Mouse (Mus musculus): ENCODE data around the gene Aco2. TPM values are rescaled to one million over a fixed set of nuclear protein-coding genes. Genes with fewer than 3 reads are reported as not detected.
"Not testable (repeated sequence)": the region's sequence is repeated elsewhere in the genome, so short reads cannot be mapped to it uniquely, and the experiment has no call there.

The Aco2 gene
- total RNA-seq, 1 experiment from 2014 or later, result 98.4 TPM

DNA sequence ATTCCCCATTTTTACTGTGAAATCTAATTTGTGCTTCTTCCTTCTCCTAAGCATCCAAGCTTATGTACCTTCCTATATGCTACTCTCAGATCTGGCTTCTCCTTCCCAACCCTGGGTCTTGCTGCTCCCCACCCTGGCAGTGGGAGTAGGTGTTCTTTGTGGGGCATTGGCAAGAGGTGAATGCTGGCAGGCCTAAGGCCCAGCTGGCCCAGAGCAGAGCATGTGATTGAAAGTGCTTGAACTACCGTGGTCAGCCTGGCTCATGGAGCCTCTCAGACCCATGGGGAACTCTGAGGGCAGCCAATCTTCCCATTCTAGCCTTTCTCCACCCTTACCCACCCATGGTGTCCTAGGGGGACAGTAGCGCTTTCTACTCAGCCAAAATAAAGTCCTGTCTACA, 24.3 kb downstream of the Aco2 start:
- ATAC-seq (replicated peaks in 1 of 2; ENCODE audit: insufficient read depth in 1 of 2, low FRiP score in 2 of 2, low TSS enrichment in 1 of 2, low read depth in 1 of 2, poor library complexity in 2 of 2, severe bottlenecking in 2 of 2), result no peak

DNA sequence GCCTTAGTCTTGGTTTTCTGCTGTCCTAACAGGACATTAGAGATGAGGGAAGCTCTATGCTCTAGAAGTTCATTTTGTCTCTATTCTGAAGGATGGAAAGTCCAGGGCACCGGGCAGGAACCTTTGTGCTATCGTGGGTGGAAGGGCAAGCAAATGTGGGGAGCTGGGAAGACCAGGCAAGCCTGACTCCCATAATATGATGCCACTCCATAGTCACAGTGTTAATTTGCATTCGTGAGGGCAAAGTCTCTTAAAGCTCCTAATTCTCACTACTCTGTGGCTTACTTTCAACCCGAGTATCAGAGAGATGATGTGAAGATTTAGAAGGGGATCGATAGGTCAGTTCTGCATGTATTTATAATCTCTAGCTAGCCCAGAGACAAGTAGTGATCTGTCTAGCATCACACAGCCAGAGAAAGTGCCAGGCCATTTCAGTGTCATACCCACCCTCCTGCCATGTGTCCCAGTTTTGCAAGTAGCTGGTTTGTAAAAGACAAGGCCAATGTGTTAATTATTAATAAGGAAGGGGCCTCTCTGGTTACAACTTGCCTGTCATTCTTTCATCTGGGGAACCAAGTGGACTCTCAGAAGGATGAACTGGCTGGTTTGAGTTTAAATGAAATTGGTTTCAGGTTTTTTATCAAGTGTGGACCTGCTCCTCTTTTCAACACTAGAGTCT, 25.6 kb downstream of the Aco2 start:
- no peak for ATAC-seq (replicated peaks in 1 of 2; ENCODE audit: insufficient read depth in 1 of 2, low FRiP score in 2 of 2, low TSS enrichment in 1 of 2, low read depth in 1 of 2, poor library complexity in 2 of 2, severe bottlenecking in 2 of 2)

DNA sequence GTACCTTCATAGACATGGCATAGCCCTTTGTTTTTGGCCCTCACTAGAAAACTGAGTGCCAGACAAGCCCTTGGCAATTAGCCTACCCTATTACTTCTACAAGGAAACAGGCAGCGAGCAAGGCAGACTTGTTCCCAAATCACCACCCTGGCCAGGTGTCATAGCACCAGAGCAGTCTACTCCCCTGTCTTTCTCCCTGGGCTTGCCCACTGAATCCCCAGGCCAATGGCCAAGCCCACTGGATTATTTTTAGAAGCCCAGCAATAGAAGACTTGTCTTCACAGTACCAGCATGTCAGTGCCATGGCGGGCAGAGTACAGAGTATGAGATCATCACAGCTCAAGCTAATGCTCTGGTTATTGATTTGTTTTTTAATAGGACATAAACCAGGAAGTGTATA, 26.6 kb downstream of the Aco2 start:
- no peak for ATAC-seq (replicated peaks in 1 of 2; ENCODE audit: insufficient read depth in 1 of 2, low FRiP score in 2 of 2, low TSS enrichment in 1 of 2, low read depth in 1 of 2, poor library complexity in 2 of 2, severe bottlenecking in 2 of 2)

DNA sequence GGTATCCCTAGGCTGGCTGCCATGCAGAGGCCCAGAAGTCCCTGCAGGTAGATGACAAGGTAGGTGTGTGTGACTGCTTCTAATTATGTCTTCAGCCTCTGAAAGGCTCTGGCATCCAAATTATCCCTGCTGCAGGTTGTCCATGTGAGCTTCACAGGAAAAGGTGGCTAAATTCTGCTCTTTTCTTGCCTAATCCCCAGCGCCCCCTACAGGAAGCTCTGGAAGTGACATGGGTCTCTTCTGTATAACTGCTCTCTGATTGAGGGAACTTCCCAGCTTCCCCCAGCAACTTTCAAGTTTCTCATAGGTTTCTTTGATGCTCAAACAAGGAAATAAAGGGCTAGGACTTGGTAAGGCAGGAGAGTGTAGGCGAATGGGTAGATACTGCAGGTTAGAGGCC, 32.8 kb downstream of the Aco2 start:
- peak; percentile 59 to 62 for ATAC-seq (replicated peaks in 1 of 2; ENCODE audit: insufficient read depth in 1 of 2, low FRiP score in 2 of 2, low TSS enrichment in 1 of 2, low read depth in 1 of 2, poor library complexity in 2 of 2, severe bottlenecking in 2 of 2)

DNA sequence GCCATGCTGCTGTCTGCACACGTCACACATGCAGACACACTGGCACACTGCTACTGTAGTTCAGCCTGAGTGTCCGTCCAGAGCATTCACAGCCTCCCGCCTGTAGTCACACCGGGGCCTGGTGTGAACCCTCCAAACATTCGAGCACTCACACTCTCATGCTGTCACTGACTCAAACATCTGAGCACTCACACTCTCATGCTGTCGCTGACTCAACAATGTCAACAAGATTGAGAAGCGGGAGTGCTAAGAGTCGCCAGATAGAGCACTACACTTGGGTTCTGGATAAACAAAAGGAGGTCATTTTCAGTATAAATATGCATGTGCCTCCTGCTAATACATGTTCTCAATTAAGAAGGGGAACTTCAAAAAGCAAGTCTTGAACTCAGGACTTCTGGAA, 35.8 kb downstream of the Aco2 start:
- ATAC-seq (replicated peaks in 1 of 2; ENCODE audit: insufficient read depth in 1 of 2, low FRiP score in 2 of 2, low TSS enrichment in 1 of 2, low read depth in 1 of 2, poor library complexity in 2 of 2, severe bottlenecking in 2 of 2), result no peak

DNA sequence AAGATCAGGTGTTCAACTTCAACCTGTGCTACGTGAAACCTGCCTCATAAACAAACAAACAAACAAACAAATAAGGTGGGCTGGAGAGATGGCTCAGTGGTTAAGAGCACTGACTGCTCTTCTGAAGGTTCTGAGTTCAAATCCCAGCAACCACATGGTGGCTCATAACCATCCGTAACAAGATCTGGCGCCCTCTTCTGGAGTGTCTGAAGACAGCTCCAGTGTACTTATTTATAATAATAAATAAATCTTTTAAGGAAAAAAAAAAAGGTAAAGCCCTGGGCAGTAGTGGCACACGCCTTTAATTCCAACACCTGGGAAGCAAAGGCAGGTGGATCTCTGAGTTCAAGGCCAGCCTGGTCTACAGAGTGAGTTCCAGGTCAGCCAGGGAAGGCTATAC, 36.7 kb downstream of the Aco2 start:
- ATAC-seq (replicated peaks in 1 of 2; ENCODE audit: insufficient read depth in 1 of 2, low FRiP score in 2 of 2, low TSS enrichment in 1 of 2, low read depth in 1 of 2, poor library complexity in 2 of 2, severe bottlenecking in 2 of 2), result not testable (repeated sequence)

DNA sequence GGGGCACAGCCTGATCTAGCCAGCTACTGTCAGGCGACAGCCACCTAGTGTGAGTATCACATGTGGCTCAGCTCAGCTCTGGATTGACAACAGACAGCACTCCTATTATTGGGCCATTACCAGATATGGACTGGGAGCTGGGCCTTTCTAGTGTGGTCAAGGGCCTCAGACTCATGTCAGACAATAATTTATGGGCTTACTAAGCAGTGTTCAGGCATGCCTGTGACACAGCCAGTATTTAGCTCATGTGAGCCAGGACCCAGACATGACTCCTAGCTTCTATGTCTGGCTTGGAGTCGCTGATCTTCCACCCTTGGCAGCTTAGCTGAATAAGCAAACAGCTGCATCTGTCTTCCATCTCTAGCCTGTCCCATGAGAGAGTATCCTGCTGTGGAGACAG, 40.4 kb downstream of the Aco2 start:
- no peak for ATAC-seq (replicated peaks in 1 of 2; ENCODE audit: insufficient read depth in 1 of 2, low FRiP score in 2 of 2, low TSS enrichment in 1 of 2, low read depth in 1 of 2, poor library complexity in 2 of 2, severe bottlenecking in 2 of 2)

DNA sequence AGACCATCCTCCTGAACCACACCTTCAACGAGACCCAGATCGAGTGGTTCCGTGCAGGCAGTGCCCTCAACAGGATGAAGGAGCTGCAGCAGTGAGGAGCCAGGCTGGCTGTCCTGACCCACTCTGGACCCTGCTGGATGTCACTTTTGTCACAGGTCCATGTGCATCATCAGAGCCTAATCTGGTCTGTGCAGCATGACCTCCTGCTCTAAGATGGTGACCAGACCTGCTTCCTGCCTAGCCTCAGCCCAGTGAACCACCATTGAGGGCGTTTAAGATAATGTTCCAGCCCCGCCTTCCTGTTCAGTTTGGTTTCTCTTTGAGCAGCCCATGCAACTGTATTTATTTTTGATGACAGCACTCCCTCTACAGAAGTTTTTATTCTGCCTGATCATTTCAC, 42.6 kb downstream of the Aco2 start:
- peak in 1 of 2 experiments; percentile 23; a peak in 1 of 4 replicates for ATAC-seq (replicated peaks in 1 of 2; ENCODE audit: insufficient read depth in 1 of 2, low FRiP score in 2 of 2, low TSS enrichment in 1 of 2, low read depth in 1 of 2, poor library complexity in 2 of 2, severe bottlenecking in 2 of 2)

DNA sequence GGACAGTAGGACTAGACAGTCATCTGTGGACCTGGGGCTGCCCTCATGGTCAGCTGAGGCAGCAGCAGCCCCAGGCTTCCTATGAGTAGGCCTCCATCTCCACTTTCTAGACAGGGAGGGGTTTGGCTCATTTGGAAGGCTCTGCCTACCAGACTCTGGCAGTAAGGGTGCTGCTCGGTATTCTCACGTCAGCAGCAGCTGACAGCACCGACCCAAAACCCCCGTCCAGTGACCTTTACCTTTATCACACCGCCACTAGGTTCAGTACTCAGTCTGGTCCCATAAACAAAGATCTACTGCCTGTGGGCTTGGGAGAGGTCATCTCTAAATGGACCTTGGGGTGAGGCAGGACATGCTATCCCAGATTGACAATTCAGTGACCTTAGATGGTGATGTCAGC, 43.6 kb downstream of the Aco2 start:
- ATAC-seq (replicated peaks in 1 of 2; ENCODE audit: insufficient read depth in 1 of 2, low FRiP score in 2 of 2, low TSS enrichment in 1 of 2, low read depth in 1 of 2, poor library complexity in 2 of 2, severe bottlenecking in 2 of 2), result no peak

DNA sequence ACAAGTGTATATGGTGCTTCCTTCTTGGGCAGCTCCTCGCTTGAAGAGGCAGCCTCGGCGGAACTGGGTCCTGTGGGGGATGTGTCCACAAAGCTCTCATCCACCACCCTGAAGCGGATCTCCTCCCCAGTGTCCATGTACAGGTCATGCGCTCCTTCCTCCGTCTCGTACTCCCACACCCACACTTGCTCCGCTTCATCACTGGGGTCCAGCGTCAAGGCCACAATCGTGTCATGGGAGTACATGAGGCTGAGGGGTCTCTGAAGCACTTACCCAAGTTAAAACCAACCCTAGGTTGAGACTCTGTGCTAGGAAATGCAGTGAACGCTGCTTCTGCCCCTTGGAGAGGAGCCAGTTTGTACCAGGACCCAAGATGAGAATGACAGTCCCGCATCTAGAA, 45.1 kb downstream of the Aco2 start:
- no peak for ATAC-seq (replicated peaks in 1 of 2; ENCODE audit: insufficient read depth in 1 of 2, low FRiP score in 2 of 2, low TSS enrichment in 1 of 2, low read depth in 1 of 2, poor library complexity in 2 of 2, severe bottlenecking in 2 of 2)

DNA sequence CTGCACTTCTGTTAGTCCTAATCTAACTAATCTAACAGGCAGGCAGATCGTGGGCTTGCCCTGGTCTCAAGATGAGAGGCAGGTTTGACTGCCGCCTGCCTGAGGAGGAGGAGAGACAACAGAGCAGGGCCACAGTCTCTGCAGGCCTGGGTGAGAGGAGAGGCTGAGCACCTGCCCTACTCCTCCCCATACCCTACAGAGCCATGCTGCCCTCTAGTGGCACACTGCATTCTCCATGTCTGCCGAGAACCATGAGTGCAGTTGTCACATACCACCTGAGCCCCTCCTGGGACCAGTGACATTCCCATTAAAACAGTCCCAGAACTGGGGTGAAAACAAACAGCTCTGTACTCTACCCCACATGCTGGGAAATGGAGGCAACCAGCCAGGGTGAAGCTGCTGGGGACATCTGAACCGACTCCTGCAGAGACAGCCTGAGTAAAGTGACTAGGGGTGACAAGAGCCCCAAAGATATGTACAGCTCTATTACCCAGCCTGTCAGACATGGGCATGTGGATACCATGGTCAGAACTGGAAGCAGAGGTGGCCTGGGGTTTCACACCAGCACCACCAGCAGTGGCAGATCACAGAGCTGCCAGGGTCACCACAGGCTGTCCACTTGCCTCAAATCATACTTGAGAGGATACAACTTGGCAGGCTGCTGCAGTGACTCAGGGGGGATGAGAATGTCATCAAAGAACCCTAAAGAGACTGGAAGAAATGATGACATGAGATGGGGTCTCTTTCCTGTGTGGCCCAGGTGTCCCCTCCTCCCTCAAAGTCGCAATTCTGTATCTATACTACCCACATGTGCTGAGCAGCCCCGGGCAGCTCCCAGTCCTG, 45.7 kb downstream of the Aco2 start:
- ATAC-seq (replicated peaks in 1 of 2; ENCODE audit: insufficient read depth in 1 of 2, low FRiP score in 2 of 2, low TSS enrichment in 1 of 2, low read depth in 1 of 2, poor library complexity in 2 of 2, severe bottlenecking in 2 of 2), result peak; percentile 56 to 67; a peak in 3 of 4 replicates

DNA sequence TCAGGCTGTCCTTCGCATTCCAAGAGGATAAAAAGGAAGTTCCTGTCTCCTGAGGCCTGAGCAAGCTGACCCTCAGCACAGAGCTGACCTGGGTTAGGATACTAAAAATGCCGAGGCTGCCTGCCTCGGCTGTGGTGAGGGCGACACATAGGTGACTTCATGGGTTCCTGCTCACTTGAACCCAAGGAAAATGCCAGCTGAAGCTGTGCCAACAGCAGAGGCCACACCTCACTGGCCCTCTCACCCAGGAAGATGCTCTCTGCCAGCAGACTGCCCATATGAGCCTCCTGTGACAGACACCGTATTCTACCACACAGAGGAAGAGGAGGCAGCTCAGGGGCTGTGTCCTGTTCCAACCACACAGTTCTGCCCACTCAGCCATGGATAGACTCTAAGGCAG, 47.0 kb downstream of the Aco2 start:
- ATAC-seq (replicated peaks in 1 of 2; ENCODE audit: insufficient read depth in 1 of 2, low FRiP score in 2 of 2, low TSS enrichment in 1 of 2, low read depth in 1 of 2, poor library complexity in 2 of 2, severe bottlenecking in 2 of 2), result no peak

DNA sequence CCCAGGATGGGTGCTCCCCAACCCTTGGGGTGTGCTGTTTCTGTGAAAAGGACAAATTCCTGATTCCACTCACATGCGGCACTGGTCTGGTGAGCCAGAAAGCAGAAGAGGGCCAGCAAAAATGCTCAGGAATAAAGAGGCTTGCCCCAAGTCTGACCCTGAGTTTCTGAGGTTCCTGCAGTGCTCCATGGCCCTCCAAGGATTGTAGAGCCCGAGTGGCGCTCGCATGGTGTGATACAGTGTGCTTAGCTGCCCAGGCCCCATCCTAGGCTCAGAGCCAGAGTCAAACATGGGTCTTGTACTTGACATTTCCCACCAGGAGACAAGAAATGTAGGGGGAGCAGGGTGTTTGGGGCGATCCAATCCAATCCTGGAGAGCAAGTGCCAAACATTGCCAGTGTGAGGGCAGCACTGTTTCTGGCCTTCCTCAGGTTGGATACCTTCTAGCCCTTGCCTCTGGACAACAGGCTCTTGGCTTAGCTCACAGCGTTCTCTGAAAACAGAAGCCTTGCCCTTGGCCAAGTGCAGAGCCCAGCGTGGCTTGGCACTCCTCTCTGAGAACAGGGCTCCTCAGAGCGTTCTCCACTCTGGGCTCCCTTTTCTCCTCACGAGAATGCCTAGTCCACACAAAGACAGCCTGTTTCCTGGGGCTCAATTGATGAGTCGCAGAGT, 48.6 kb downstream of the Aco2 start:
- ATAC-seq (replicated peaks in 1 of 2; ENCODE audit: insufficient read depth in 1 of 2, low FRiP score in 2 of 2, low TSS enrichment in 1 of 2, low read depth in 1 of 2, poor library complexity in 2 of 2, severe bottlenecking in 2 of 2), result no peak

DNA sequence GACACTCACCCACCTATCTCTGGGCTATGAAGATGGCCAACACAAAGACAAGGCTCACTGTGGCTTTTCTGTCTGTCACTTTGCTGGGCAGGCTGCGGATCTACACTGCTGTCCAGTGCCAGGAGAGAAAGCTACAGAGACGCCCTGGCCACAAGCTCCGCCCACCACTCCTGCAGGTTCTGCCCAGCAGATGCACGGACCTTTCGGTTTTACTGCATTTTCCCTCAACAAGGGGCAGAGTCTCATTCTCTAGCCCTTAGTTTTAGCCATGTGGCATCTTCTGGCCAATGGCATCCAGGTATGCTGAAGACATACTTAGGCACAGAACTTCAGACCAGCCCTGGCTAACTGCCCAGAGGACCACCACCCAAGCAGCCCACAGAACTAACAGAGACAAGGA, 49.1 kb downstream of the Aco2 start:
- no peak for ATAC-seq (replicated peaks in 1 of 2; ENCODE audit: insufficient read depth in 1 of 2, low FRiP score in 2 of 2, low TSS enrichment in 1 of 2, low read depth in 1 of 2, poor library complexity in 2 of 2, severe bottlenecking in 2 of 2)

DNA sequence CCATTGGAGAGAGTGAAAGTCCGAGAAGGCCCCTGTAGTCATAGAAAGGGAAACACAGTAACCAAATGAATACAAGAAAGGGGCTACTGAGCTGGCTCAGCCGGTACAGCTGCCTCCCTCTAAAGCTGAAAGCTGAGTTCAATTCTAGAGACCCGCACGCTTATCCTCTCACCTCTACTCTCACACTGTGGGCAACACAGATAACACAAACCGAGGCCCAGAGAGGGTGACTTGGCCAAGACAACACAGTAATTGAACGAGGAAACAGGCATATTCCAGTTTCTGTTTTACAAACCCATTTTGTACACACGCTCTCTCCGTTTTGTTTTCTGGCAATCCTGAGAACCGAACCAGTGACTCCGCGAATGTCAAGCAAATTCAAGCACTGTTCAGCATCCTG, 52.8 kb downstream of the Aco2 start:
- ATAC-seq (replicated peaks in 1 of 2; ENCODE audit: insufficient read depth in 1 of 2, low FRiP score in 2 of 2, low TSS enrichment in 1 of 2, low read depth in 1 of 2, poor library complexity in 2 of 2, severe bottlenecking in 2 of 2), result no peak

DNA sequence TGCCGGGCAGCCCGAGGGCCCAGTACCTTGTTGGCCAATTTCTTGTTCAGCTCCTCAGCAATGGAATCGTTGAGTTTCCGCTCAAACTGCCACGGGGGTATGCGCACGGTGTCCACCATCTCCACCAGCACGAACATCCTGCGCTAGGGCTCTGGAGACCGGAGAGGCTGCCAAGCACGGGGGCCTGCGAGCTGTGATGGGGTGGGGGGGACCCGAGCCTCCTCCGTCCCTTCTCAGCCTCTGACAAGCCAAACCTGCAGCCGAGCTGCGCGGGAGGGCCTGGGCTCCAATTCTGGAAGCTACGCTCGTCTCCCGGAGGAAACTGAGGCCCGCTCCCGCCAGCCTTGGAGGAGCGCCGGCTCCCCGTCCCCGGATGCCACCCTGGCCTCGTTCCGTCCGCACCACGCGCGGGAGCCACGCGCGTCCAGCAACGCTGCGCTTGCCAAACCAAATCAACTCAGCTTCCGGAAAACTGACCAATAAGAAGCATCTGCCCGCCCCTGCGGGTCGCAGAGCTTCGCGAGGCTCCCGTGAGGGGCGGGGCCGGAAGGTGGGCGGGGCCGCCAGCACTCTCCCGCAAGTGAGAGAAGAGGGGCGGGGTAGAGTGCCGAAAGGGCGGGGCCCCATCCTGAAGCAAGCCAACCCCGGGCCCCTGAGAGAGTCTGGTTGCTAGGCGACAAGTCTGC, 53.8 kb downstream of the Aco2 start, which contains the start of gene Polr3h:
Gene Polr3h (minus strand): TSS at position 481 of the 686 bp plus-strand sequence.
- peak; percentile 77 to 88 for ATAC-seq (replicated peaks in 1 of 2; ENCODE audit: insufficient read depth in 1 of 2, low FRiP score in 2 of 2, low TSS enrichment in 1 of 2, low read depth in 1 of 2, poor library complexity in 2 of 2, severe bottlenecking in 2 of 2)

DNA sequence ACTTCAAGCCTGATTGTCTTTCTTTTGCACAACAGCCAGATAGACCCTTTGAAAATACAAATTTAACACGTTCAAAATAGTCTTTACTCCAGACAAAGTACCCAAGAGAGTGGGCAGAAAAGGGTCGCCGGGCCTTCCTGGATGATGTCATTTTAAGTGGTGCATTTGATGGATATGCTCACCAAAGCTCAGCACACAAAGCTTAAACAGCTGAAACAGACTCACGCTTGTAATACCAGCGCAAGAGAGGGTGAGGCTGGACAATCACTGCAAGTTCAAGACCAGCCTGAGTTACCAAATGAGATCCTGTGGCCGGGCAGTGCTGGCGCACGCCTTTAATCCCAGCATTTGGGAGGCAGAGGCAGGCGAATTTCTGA, 54.3 kb downstream of the Aco2 start:
- no peak for ATAC-seq (replicated peaks in 1 of 2; ENCODE audit: insufficient read depth in 1 of 2, low FRiP score in 2 of 2, low TSS enrichment in 1 of 2, low read depth in 1 of 2, poor library complexity in 2 of 2, severe bottlenecking in 2 of 2)

DNA sequence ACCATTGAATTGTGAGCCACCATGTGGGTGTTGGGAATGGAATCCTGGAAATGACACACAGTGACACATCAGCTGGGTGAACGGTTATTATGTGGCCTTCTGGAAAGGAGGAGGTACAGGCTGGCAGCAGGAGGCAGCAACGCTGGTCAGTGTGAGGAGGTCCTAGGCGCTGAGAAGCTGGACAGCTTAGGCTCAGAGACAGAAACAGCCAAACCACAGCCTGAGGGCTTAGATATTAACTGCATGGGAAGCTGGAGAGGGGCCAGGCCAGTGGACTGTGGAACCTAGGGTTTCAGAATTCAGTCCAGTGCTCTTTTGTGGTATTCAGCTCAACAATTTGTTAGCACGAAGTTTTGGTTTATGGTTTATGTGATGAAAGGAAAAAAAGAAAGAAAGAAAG, 55.6 kb downstream of the Aco2 start:
- ATAC-seq (replicated peaks in 1 of 2; ENCODE audit: insufficient read depth in 1 of 2, low FRiP score in 2 of 2, low TSS enrichment in 1 of 2, low read depth in 1 of 2, poor library complexity in 2 of 2, severe bottlenecking in 2 of 2), result no peak
